Mouse (Mus musculus) C2C12 (cell line): ENCODE results near the gene Cacna1i.

Experiments used
- CEBPB ChIP-seq: IDR thresholded peaks from one replicate; pipeline ENCODE4 v1.6.1; 2011; ENCODE audit warnings: low read depth, mild to moderate bottlenecking, control low read depth, moderate library complexity
- CTCF ChIP-seq: IDR thresholded peaks from one replicate; pipeline ENCODE4 v1.5.1; 2011; ENCODE audit not compliant: control insufficient read depth, insufficient read depth, insufficient read length
- FOSL1 ChIP-seq: IDR thresholded peaks from one replicate; pipeline ENCODE4 v1.8.0; 2011; ENCODE audit warnings: mild to moderate bottlenecking, low read length; ENCODE audit not compliant: poor library complexity, insufficient read depth, severe bottlenecking
- MAX ChIP-seq: IDR thresholded peaks from one replicate; pipeline ENCODE4 v1.6.1; 2011; ENCODE audit warnings: mild to moderate bottlenecking, control low read depth
- MYOD1 ChIP-seq: IDR thresholded peaks from one replicate; pipeline ENCODE4 v1.6.1; 2011; ENCODE audit warnings: low read depth; ENCODE audit not compliant: control insufficient read depth, insufficient read length
- MYOG ChIP-seq: IDR thresholded peaks from one replicate; pipeline ENCODE4 v1.6.1; 2011; ENCODE audit not compliant: control insufficient read depth, insufficient read length; ENCODE audit errors: extremely low read depth
- USF1 ChIP-seq: IDR thresholded peaks from one replicate; pipeline ENCODE4 v1.6.1; 2011; ENCODE audit warnings: low read depth, mild to moderate bottlenecking, control low read depth, moderate library complexity

DNA sequence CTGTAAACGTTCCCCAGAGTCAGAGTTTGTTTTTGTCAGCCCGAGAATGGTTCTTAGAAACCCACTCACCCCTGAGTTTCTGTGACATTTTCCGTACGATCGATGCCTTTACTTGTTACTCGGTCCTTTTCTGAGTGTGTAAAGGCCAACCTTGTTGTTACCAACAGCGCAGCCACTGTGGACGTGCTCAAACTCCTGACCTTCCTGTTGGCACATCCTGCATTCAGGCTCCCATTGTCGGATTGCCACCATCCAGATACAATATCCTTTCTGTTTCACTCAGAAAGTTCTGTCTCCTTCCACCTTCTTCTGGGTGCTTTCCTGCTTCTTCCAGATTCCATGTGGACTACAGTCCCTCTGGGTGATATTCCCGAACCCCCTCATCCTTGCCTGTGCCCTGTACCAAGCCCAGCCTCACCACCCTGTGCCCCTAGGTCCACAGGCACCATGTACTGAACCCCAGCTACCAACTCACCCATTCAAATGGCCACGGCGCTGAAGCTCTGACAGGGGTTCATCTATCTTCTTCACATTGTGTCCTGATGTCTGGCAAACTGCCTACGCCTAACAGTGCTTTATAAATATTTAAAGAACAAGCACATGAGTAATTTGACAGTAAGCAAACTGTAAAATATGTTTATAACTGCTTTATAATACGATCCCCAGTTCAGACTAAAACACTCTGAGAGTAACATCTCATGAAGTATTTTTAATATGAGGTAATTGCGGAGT is 159.1 kb downstream of the Cacna1i start:
- TF ChIP-seq CTCF, result no peak
- TF ChIP-seq MYOG, result no peak
- TF ChIP-seq USF1, result no peak
- no peak for TF ChIP-seq MAX
- TF ChIP-seq MYOD1, result no peak
- no peak for TF ChIP-seq FOSL1
- TF ChIP-seq CEBPB, result no peak
